Mouse (Mus musculus): ENCODE data around the gene Stk10.
"Not testable (repeated sequence)": the region's sequence is repeated elsewhere in the genome, so short reads cannot be mapped to it uniquely, and the experiment has no call there.

Stk10 gene

GRCm38 (mm10) chr11:32594122-32594521 is 61.0 kb downstream of the Stk10 start:
- no peak for DNase-seq (ENCODE audit: low read depth, low spot score)

DNA sequence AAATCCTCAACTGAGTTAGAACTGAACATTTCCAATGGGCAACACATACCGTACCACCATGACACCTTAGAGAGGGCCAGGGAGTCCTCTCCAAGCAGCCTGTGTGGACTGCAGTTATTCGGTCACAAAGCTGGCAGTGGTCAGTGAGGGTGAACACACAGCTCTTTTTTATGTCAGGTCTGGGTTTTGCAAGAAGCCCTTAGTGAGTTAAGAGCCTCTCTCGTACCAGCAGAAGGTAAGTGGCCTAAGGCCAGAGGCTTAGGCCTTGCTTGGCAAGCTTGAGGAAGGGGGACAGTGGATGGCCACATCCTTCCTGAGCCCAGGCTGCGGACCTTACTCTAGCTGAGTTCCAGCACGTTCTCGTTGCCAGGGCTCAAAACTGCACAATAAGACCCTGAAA is 67.3 kb downstream of the Stk10 start:
- no peak for DNase-seq (ENCODE audit: low read depth, low spot score)

DNA sequence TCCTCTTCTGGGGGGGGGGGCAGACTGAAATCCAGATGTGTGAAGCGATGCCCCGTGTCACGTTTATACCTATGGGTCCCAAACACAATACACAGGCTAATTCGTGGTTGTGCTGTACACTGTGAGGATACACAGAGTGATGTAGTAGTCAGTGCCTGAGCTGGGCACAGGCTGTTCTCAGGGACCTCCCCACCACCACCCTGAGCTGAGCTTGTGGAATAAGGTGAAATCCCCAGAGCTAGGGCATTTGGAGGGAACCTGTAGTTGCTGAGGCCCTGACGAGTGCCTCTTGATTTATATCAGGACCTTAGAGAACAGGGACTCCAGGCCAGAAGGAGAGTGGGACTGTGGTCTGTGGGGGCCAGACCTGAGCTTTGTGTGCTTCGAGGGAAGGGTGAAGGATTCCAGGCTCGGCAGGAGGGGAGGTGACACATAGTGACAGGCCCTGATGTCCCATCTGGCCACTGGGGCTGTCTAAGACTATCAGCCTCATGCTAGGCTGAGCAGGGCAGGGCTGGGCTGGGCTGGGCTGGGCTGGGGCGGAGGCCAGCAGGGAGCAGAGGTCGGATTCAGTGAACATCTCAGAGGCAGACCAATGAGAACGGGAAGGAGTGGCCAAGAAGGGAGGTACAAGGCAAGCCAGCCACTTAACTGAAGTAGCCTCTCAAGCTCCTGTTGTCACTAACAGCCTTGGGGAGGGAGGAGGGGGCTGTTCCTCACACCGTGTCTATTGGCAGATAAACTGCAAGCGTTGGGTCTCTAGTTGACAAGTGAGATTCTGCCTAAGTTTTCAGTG is 68.6 kb downstream of the Stk10 start:
- DNase-seq (ENCODE audit: low read depth, low spot score): no peak

- DNase-seq (ENCODE audit: low read depth, low spot score): no peak
These were observed 71.6 kb downstream of the Stk10 start for GRCm38 (mm10) chr11:32604663-32605062.

DNA sequence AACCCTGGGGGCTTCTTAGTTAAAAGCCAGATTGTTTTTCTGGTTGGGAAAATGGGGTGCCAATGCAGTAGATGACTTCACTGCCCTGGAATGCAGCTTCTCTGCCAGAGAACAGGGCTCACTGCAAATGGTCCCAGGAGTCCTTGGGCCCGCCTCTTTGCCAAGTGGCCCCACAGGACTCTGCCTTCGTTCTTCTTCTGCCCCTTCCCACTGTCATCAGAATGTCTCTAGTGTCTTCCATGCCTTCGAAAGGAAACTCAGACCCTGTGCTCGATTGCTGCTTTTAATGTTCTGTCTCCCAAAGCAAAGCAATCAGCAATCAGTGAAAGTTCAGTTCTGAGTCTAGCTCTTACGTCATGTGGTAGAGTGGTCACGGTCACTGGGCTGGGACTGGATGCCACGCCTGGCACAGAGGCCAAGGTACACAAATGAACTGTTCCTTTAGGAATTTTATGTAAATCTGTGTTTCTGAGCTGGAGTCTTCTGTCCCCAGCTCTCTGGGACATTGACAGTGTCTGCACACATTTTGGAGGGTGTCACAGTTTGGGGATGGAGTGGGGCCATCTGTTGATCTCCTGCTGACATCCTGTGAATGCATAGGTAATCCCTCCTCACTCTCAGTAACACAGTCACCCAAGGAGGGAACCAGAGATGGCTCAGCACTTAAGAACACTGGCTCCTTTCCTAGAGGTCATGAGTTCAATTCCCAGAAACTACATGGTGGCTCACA is 72.2 kb downstream of the Stk10 start:
- DNase-seq (ENCODE audit: low read depth, low spot score): no peak

DNA sequence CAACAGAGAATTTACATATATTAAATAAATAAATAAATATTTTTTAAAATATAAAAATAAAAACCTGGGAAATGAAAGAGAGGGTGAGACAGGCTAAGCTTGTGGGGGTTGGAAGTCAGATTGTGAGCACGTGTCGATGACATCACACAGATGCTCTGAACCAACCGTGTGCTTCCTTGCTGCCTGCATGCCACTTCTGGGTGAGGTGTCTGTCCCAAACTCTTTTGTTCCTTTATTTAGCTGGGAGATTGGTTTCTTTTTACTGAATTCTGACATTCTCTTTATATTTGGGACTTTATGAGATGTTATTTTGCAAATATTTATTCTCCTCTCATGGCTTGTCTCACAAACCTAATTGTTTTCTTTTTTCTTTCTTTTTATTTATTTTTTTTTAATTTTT is 72.8 kb downstream of the Stk10 start:
- DNase-seq (ENCODE audit: low read depth, low spot score): no peak

DNA sequence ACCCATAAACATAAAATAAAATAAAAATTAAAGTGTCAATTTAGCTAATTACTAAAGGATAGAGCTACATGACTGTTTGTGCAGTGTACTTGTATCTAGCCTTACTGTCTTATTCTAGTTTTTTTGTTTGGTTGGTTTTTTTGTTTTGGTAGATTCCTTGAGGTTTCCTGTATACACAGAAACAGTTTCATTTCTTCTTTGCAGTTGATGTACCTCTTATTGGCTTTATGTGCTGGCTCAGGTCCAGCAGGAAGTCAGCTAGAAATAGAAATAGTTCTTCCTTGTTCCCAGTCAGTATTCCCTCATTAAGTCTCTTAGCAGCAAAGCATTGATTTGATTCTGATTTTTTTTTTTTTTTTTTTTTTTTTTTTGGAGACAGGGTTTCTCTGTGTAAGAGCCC is 74.2 kb downstream of the Stk10 start:
- peak; percentile 45 for DNase-seq (ENCODE audit: low read depth, low spot score)

GRCm38 (mm10) chr11:32610616-32611015 is 77.5 kb downstream of the Stk10 start:
- no peak for DNase-seq (ENCODE audit: low read depth, low spot score)

DNA sequence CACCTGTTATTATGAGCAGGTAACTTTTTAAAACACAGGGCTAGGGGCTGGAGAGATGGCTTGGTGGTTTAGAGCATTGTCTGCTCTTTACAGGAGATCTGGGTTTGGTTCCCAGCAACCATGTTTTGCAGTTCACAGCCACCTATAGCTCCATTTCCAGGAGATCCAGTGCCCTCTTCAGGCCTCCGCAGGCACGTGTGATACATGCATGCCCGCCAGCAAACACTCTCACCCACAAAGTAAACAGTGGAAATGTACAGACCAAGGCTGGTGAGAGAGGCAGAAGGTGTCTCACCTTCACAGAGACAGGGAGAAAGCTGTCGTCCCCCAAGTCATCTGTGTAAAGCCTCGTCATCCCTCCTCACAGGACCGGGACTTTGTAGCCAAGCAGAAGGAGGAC is 79.2 kb downstream of the Stk10 start:
- DNase-seq (ENCODE audit: low read depth, low spot score): no peak

- no peak for DNase-seq (ENCODE audit: low read depth, low spot score)
These were observed 81.4 kb downstream of the Stk10 start for GRCm38 (mm10) chr11:32614463-32614862.

GRCm38 (mm10) chr11:32615561-32615960 is 82.5 kb downstream of the Stk10 start:
- DNase-seq (ENCODE audit: low read depth, low spot score): no peak

GRCm38 (mm10) chr11:32616091-32616490 is 83.0 kb downstream of the Stk10 start:
- peak; percentile 36 for DNase-seq (ENCODE audit: low read depth, low spot score)

DNA sequence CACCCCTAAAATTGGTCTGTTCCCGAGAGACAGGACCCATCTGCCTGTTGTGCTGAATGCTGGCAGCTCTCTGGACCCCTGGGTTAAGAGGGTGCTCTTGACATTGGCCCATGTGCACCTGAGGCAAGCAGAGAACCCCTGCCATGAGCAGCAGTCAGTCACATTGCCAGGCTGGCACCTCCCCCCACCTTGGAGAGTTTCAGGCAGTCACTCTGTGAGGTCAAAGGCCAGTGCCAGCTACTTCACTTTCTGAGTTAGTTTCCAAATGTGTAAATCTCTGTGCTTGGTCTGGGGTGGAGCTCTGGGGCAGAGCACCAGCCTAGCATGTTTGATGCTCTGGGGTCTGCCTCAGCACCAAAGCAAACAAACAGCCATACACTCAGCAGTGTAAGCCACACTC is 84.9 kb downstream of the Stk10 start:
- DNase-seq (ENCODE audit: low read depth, low spot score): peak; percentile 49

DNA sequence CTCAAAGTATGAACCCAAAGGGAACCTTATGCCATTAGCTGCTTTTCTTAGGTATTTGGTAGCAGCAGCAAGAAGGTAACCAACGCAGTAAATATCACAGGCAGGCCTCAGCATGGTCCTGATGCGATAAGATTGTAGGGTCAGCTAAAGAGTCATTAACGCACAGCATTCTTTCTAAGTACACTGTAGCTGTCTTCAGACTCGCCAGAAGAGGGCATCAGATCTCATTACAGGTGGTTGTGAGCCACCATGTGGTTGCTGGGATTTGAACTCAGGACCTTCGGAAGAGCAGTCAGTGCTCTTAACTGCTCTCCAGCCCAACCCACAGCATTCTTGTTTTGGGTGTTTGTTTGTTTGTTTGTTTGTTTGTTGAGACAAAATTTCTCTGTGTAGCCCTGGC is 85.5 kb downstream of the Stk10 start:
- DNase-seq (ENCODE audit: low read depth, low spot score): not testable (repeated sequence)

- DNase-seq (ENCODE audit: low read depth, low spot score): peak; percentile 68
These were observed 86.2 kb downstream of the Stk10 start for GRCm38 (mm10) chr11:32619257-32619816.

- no peak for DNase-seq (ENCODE audit: low read depth, low spot score)
These were observed 86.9 kb downstream of the Stk10 start for GRCm38 (mm10) chr11:32619866-32620456.

- DNase-seq (ENCODE audit: low read depth, low spot score): no peak
These were observed 88.8 kb downstream of the Stk10 start for GRCm38 (mm10) chr11:32621831-32622478.

DNA sequence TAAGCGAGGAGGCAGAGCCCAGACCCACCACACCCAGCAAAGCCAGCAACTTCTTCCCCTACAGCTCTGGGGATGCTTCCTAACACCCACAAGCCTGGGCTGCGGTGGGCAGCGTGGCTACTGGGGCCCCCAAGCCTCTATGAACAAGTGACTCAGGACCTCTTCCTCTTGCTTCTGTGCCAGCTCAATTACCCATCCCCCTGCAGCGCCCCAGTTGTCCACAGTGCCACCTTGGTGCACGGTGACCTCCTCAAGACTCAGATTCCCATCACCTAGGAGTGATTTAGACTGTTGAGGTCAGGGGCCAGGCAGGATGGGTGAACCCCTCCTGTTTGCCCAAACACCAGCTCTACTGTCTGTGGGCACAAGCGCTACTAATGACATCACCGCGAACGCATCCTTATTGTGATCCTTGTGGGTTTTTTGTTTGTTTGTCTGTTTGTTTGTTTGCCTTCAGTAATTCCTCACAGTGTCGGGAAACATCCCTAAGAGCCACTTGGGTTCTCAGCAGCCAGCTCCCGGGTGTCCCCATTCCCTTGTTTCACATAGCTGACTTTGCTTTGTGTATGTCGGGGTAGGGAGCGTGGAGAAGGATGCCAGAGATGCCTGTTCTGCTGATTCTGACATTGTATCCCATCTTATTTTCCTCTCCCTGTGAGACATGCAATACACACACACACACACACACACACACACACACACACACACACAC is 89.5 kb downstream of the Stk10 start:
- DNase-seq (ENCODE audit: low read depth, low spot score): no peak

GRCm38 (mm10) chr11:32623236-32623635 is 90.1 kb downstream of the Stk10 start:
- DNase-seq (ENCODE audit: low read depth, low spot score): no peak

GRCm38 (mm10) chr11:32623912-32624311 is 90.8 kb downstream of the Stk10 start:
- no peak for DNase-seq (ENCODE audit: low read depth, low spot score)

GRCm38 (mm10) chr11:32625677-32626076 is 92.6 kb downstream of the Stk10 start:
- DNase-seq (ENCODE audit: low read depth, low spot score): peak; percentile 66

Data from A20 (cell line).